Mouse (Mus musculus) midbrain, embryonic 12.5 days (tissue): ENCODE data around the gene Myom3. TPM values are rescaled to one million over a fixed set of nuclear protein-coding genes. Genes with fewer than 3 reads are reported as not detected.

Experiments
- polyA plus RNA-seq: library from polyadenylated mRNA; unstranded; fragments of >200 nt; fragmentation: Nextera tagmentation; extraction: Ambion mirVana; gene quantifications from 2 replicates; pipeline ENCODE4 v1.2.1, GENCODE M21; 2016

The Myom3 gene
- polyA plus RNA-seq, 1 experiment from 2014 or later = 0.03 TPM

Other genes with a start within 250 kb of the Myom3 start
- 4.0 and 6.7 TPM in 2 replicates for gene Grhl3, start 186.1 kb upstream of the Myom3 start, polyA plus RNA-seq
- 0.24 and 0.43 TPM in 2 replicates for gene Ifnlr1, start 73.4 kb upstream of the Myom3 start, polyA plus RNA-seq
- gene Il22ra1, start 31.5 kb upstream of the Myom3 start, polyA plus RNA-seq = not detected in 2 replicates
- gene Srsf10, start 96.0 kb downstream of the Myom3 start, polyA plus RNA-seq = 351 and 371 TPM in 2 replicates
- gene Pnrc2, start 114.1 kb downstream of the Myom3 start, polyA plus RNA-seq = 189 and 199 TPM in 2 replicates
- 0.13 and 0.27 TPM in 2 replicates for gene Cnr2, start 135.7 kb downstream of the Myom3 start, polyA plus RNA-seq
- 50.6 and 54.7 TPM in 2 replicates for gene Fuca1, start 161.0 kb downstream of the Myom3 start, polyA plus RNA-seq
- gene Hmgcl, start 186.7 kb downstream of the Myom3 start, polyA plus RNA-seq = 52.7 and 54.1 TPM in 2 replicates
- gene Gale, start 204.0 kb downstream of the Myom3 start, polyA plus RNA-seq = 32.1 and 32.8 TPM in 2 replicates
- 162 and 163 TPM in 2 replicates for gene Lypla2, start 212.9 kb downstream of the Myom3 start, polyA plus RNA-seq
- gene Pithd1, start 227.5 kb downstream of the Myom3 start, polyA plus RNA-seq = 56.0 and 58.3 TPM in 2 replicates